Mouse (Mus musculus): ENCODE results near the gene Orm3. TPM values are rescaled to one million over a fixed set of nuclear protein-coding genes. Genes with fewer than 3 reads are reported as not detected.

Gene Orm3
- polyA plus RNA-seq, 1 experiment from 2014 or later = not detected

GRCm38 (mm10) chr4:63397981-63398537 lies 42.1 kb downstream of the Orm3 start:
- H3K27me3 ChIP-seq (replicated peaks) = no peaks in the 10 kb centered on the region
- H3K9me3 ChIP-seq = no peaks in the 10 kb centered on the region
- no peak overlapping the region for H3K4me3 ChIP-seq (replicated peaks)
- H3K4me2 ChIP-seq = no peak overlapping the region
- H3K27ac ChIP-seq = no peak overlapping the region
- ATAC-seq (ENCODE audit: insufficient read depth, low FRiP score, low read depth) = no peak
- WGBS = 79% methylated on average over 10 of the region's 10 CpGs
- H3K9ac ChIP-seq = no peak overlapping the region
- H3K36me3 ChIP-seq = peaks cover 10% of the 10 kb centered on the region
- H3K4me1 ChIP-seq = peaks cover 28% of the 10 kb centered on the region

- Histone ChIP-seq H3K27ac (peak overlapping the region; percentile 59; the same call in 1 of the 2 replicates), H3K36me3 (peaks cover 10% of the 10 kb centered on the region), H3K4me1 (peaks cover 38% of the 10 kb centered on the region), H3K27me3 (replicated peaks) (no peaks in the 10 kb centered on the region), H3K4me3 (replicated peaks) (no peak overlapping the region), H3K9me3 (no peaks in the 10 kb centered on the region), H3K9ac (no peak overlapping the region), H3K4me2 (no peak overlapping the region)
- 58% methylated on average over 11 of the region's 11 CpGs for whole genome bisulfite sequencing
- no peak for ATAC-seq (ENCODE audit: insufficient read depth, low FRiP score, low read depth)
Measured at GRCm38 (mm10) chr4:63398854-63399609, 43.1 kb downstream of the Orm3 start.

- Histone ChIP-seq H3K9me3 (no peaks in the 10 kb centered on the region), H3K36me3 (peaks cover 4% of the 10 kb centered on the region; the same call in 1 of the 2 replicates), H3K9ac (no peak overlapping the region), H3K27me3 (replicated peaks) (no peaks in the 10 kb centered on the region), H3K27ac (peak overlapping the region; percentile 59; the same call in 1 of the 2 replicates), H3K4me1 (peaks cover 45% of the 10 kb centered on the region), H3K4me3 (replicated peaks) (no peak overlapping the region), H3K4me2 (no peak overlapping the region)
- WGBS = 61% methylated on average over 8 of the region's 8 CpGs
- ATAC-seq (ENCODE audit: insufficient read depth, low FRiP score, low read depth) = no peak
Measured at GRCm38 (mm10) chr4:63399691-63400270, 43.8 kb downstream of the Orm3 start.

- 0 out of 2 replicates have a peak overlapping the region, but pooled peaks have one; percentile 94 for H3K27ac ChIP-seq
- no peaks in the 10 kb centered on the region; the same call in 1 of the 2 replicates for H3K36me3 ChIP-seq
- ATAC-seq (ENCODE audit: insufficient read depth, low FRiP score, low read depth) = no peak
- peaks cover 51% of the 10 kb centered on the region for H3K4me1 ChIP-seq
- H3K9ac ChIP-seq = no peak overlapping the region
- no peak overlapping the region for H3K4me2 ChIP-seq
- H3K9me3 ChIP-seq = no peaks in the 10 kb centered on the region
- H3K4me3 ChIP-seq (replicated peaks) = 0 out of 2 replicates have a peak overlapping the region, but pooled peaks have one; percentile 5
- no peaks in the 10 kb centered on the region for H3K27me3 ChIP-seq (replicated peaks)
- 78% methylated on average over 18 of the region's 18 CpGs for WGBS
Measured at GRCm38 (mm10) chr4:63400541-63401306, 44.8 kb downstream of the Orm3 start.

- H3K27me3 ChIP-seq (replicated peaks) = no peaks in the 10 kb centered on the region
- H3K9ac ChIP-seq = no peak overlapping the region
- no peak overlapping the region for H3K4me3 ChIP-seq (replicated peaks)
- H3K9me3 ChIP-seq = no peaks in the 10 kb centered on the region
- H3K36me3 ChIP-seq = no peaks in the 10 kb centered on the region; the same call in 1 of the 2 replicates
- peaks cover 51% of the 10 kb centered on the region for H3K4me1 ChIP-seq
- ATAC-seq (ENCODE audit: insufficient read depth, low FRiP score, low read depth) = no peak
- H3K27ac ChIP-seq = peak overlapping the region; percentile 94; the same call in 1 of the 2 replicates
- 64% methylated on average over 6 of the region's 6 CpGs for WGBS
- H3K4me2 ChIP-seq = peak overlapping the region; percentile 53; the same call in 1 of the 2 replicates
Measured at GRCm38 (mm10) chr4:63401620-63402019, 45.7 kb downstream of the Orm3 start.

GRCm38 (mm10) chr4:63402056-63402455 lies 46.1 kb downstream of the Orm3 start:
- Histone ChIP-seq H3K27me3 (replicated peaks) (no peaks in the 10 kb centered on the region), H3K9me3 (no peaks in the 10 kb centered on the region), H3K4me3 (replicated peaks) (peak overlapping the region; percentile 43), H3K9ac (no peak overlapping the region), H3K4me2 (peak overlapping the region; percentile 53), H3K36me3 (no peaks in the 10 kb centered on the region; the same call in 1 of the 2 replicates), H3K27ac (peak overlapping the region; percentile 94), H3K4me1 (peaks cover 51% of the 10 kb centered on the region)
- no peak for ATAC-seq (ENCODE audit: insufficient read depth, low FRiP score, low read depth)
- 81% methylated on average over 10 of the region's 10 CpGs for WGBS

- Histone ChIP-seq H3K4me2 (peak overlapping the region; percentile 53), H3K9me3 (no peaks in the 10 kb centered on the region), H3K27ac (peak overlapping the region; percentile 94), H3K9ac (peak overlapping the region; percentile 32; the same call in 1 of the 2 replicates), H3K4me1 (peaks cover 51% of the 10 kb centered on the region), H3K36me3 (no peaks in the 10 kb centered on the region; the same call in 1 of the 2 replicates), H3K4me3 (replicated peaks) (peak overlapping the region; percentile 43), H3K27me3 (replicated peaks) (no peaks in the 10 kb centered on the region)
- no peak for ATAC-seq (ENCODE audit: insufficient read depth, low FRiP score, low read depth)
- WGBS = 34% methylated on average over 6 of the region's 6 CpGs
Measured at GRCm38 (mm10) chr4:63402558-63402957, 46.6 kb downstream of the Orm3 start.

GRCm38 (mm10) chr4:63403040-63403959 lies 47.3 kb downstream of the Orm3 start, which contains the start of gene Akna:
Gene Akna (minus strand): TSS chr4:63403354.
- Histone ChIP-seq H3K4me2 (peak within 1 kb of the TSS; percentile 53), H3K9me3 (no peaks in the 10 kb centered on the region), H3K27ac (peak within 1 kb of the TSS; percentile 94), H3K9ac (peak within 1 kb of the TSS; percentile 32; the same call in 1 of the 2 replicates), H3K4me3 (replicated peaks) (peak within 1 kb of the TSS; percentile 43), H3K27me3 (replicated peaks) (no peaks in the 10 kb centered on the region), H3K4me1 (peaks cover 49% of the 10 kb centered on the region), H3K36me3 (no peaks in the 10 kb centered on the region)
- ATAC-seq (ENCODE audit: insufficient read depth, low FRiP score, low read depth) = peak; percentile 85
- 8% methylated on average over 17 of the region's 17 CpGs for WGBS

- 48% methylated on average over 7 of the region's 7 CpGs for WGBS
- H3K9ac ChIP-seq = no peak overlapping the region
- no peaks in the 10 kb centered on the region for H3K36me3 ChIP-seq
- H3K4me2 ChIP-seq = peak overlapping the region; percentile 53; the same call in 1 of the 2 replicates
- no peak overlapping the region for H3K4me3 ChIP-seq (replicated peaks)
- no peaks in the 10 kb centered on the region for H3K27me3 ChIP-seq (replicated peaks)
- ATAC-seq (ENCODE audit: insufficient read depth, low FRiP score, low read depth) = no peak
- no peaks in the 10 kb centered on the region for H3K9me3 ChIP-seq
- H3K27ac ChIP-seq = peak overlapping the region; percentile 94
- peaks cover 56% of the 10 kb centered on the region for H3K4me1 ChIP-seq
Measured at GRCm38 (mm10) chr4:63404205-63404604, 48.2 kb downstream of the Orm3 start.

- H3K4me1 ChIP-seq = peaks cover 59% of the 10 kb centered on the region
- H3K9ac ChIP-seq = no peak overlapping the region
- no peak overlapping the region for H3K4me2 ChIP-seq
- 24% methylated on average over 7 of the region's 7 CpGs for WGBS
- no peak overlapping the region for H3K27ac ChIP-seq
- H3K4me3 ChIP-seq (replicated peaks) = no peak overlapping the region
- H3K27me3 ChIP-seq (replicated peaks) = no peaks in the 10 kb centered on the region
- ATAC-seq (ENCODE audit: insufficient read depth, low FRiP score, low read depth) = no peak
- no peaks in the 10 kb centered on the region for H3K36me3 ChIP-seq
- no peaks in the 10 kb centered on the region for H3K9me3 ChIP-seq
Measured at GRCm38 (mm10) chr4:63405051-63405450, 49.1 kb downstream of the Orm3 start.
